Mouse (Mus musculus) G1E (cell line): Measurements from ENCODE around the gene Sgpp1.

Experiments used
- CTCF ChIP-seq: IDR thresholded peaks from 2 replicates; pipeline ENCODE4 v1.5.1; 2012; ENCODE audit warnings: low read depth, low read length, inconsistent platforms, mixed read lengths
- GATA1 ChIP-seq: IDR thresholded peaks from 2 replicates; pipeline ENCODE4 v1.6.1; 2012; ENCODE audit warnings: borderline replicate concordance, low read length, inconsistent platforms, mixed read lengths
- POLR2AphosphoS5 ChIP-seq: IDR thresholded peaks from 2 replicates; pipeline ENCODE4 v1.6.1; 2012; ENCODE audit warnings: low read depth, low read length, inconsistent platforms; ENCODE audit not compliant: insufficient replicate concordance

DNA sequence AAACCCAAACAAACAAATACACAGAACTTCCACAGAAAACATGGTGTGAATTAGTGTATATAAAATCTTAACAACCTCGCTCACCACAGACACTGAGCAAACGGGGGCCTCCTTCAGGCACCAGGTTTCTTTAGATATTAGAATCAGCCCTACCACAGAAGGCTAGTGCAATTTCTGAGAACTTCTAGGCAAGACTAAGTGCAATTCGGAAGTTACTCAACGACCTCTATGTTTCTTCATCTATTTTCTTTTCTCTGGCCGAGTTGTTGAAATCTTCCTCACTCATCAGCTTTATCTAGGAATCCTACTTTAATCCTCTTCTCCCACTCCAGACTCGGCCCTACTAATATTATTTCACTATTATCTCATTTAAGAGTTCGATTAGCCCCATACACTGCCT lies 46.5 kb upstream of the Sgpp1 start:
- no peak for TF ChIP-seq CTCF
- TF ChIP-seq GATA1, result no peak
- TF ChIP-seq POLR2AphosphoS5, result no peak
